Mouse (Mus musculus): ENCODE measurements at regions not wholly inside any gene's neighbourhood (a gene's known extent, or its start where the extent isn't known, plus 50 kb on each side); places are given as distances from the start of the nearest gene placed in this dataset.

DNA sequence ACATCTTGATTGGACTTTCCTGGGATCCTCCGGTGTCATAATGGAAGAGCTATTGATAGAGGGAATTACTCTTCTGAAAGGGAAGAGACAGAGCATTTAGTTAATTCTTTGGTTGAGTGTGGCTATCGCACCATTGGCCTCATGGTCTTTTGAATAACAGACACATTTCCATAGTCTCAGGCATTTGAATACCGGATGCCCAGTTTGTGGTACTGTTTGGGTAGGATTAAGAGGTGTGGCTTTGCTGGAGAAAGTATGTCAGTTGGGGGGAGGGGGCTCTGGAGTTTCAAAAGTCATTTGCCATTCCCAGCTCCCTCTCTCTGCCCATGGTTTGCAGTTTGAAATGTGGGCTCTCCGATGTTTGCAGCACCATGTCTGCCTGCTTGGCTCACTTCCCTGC lies 139.4 kb upstream of the Smim15 start:
- intact Hi-C loops (cut with DNase I), result loop anchor here (10.0 kb wide), 1 partner anchor 580 kb away; no protein-coding TSS in a partner anchor
- DNase-seq, result no peak

- no peak for DNase-seq
- intact Hi-C loops (cut with DNase I), result loop anchor here (10.0 kb wide), 1 partner anchor 579 kb away; no protein-coding TSS in a partner anchor
These were observed 140.1 kb upstream of the Smim15 start for GRCm38 (mm10) chr13:107904051-107904740.

- intact Hi-C loops (cut with DNase I), result loop anchor here (10.0 kb wide), 1 partner anchor 579 kb away; no protein-coding TSS in a partner anchor
- DNase-seq, result no peak
These were observed 140.9 kb upstream of the Smim15 start for GRCm38 (mm10) chr13:107903150-107903959.

- no peak for DNase-seq
- intact Hi-C loops (cut with DNase I), result loop anchor here (10.0 kb wide), 1 partner anchor 578 kb away; no protein-coding TSS in a partner anchor
These were observed 141.5 kb upstream of the Smim15 start for GRCm38 (mm10) chr13:107902800-107903149.

DNA sequence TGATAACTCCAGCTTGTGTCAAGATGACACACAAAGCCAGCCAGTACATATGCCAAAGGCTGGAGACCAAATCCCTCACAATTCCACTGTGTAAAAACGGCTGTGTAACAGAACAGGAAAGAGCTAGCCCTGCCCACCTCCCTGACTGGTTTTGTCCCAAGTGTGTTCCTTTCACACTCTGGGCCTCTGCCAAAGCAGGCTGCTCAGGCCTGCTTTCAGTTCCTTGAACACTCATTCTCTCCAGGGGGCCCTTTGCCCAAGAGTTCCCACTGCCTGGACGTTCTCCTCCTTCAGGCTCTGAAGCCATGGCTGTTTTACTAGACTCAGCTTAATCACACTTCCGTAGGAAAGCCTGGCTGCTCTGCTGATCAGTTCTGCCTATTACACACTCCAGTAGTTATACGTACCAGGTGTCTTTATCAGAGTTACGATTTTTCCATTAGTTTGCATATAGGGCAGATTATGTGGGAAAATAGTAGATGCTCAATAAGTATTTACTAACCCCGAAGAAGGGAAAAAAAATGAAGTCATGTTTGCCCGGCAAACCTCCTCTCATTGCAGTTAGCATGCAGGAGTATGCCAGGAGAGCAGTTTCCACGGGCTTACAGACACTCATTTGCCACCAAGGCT lies 144.5 kb upstream of the Smim15 start:
- intact Hi-C loops (cut with DNase I), result loop anchor here (10.0 kb wide), 1 partner anchor 575 kb away; no protein-coding TSS in a partner anchor
- peak; percentile 20 for DNase-seq

DNA sequence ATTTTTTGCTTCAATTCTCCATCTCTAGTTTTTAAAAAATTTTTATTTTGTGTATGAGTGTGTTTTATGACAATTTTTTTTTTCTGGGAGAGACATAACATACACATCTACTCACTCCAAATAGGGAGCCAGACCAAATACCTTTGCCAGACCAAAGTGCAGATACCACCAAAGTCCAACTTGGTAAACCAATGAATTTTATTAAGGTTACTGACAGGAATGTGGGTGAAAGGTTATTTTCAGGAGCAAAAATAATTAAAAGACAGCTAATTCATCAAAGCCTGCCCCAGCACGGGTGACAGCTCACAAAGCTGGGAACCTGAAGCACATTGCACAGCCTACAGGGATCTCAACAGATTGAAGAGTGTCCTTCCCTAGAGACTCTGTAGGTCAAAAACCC lies 146.6 kb upstream of the Smim15 start:
- intact Hi-C loops (cut with DNase I), result no loop called here
- no peak for DNase-seq

- no peak for DNase-seq
- intact Hi-C loops (cut with DNase I), result no loop called here
These were observed 147.1 kb upstream of the Smim15 start for GRCm38 (mm10) chr13:107897184-107897583.

- intact Hi-C loops (cut with DNase I), result loop anchor here (2.0 kb wide), 1 partner anchor 147 kb away; no protein-coding TSS in a partner anchor
These were observed 150.6 kb upstream of the Smim15 start for GRCm38 (mm10) chr13:107893581-107894183.

DNA sequence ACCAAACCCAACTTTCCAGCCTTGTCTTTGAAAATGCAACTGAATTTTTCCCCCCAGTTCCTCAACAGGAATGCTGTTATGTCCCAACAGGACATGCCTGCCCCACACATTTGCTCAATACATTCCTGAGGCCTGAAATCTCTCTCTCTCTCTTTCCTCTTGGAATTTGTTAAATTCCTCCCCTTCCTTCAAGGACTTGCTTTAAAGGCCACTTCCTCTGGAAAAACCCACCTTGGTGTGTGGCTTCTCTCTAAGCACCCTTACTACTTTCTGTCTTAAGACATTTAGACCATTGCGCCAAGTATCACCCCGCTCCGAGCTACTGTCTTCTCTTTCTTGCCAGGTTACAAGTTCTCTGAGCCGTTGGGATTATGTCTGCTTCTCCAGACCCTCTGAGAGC lies 151.2 kb upstream of the Smim15 start:
- no peak for DNase-seq
- intact Hi-C loops (cut with DNase I), result loop anchor here (2.0 kb wide), 1 partner anchor 148 kb away; no protein-coding TSS in a partner anchor

More at GRCm38 (mm10) chr13:107893581-107894183, 150.6 kb upstream of the Smim15 start:
- no peak for DNase-seq

- intact Hi-C loops (cut with DNase I), result loop anchor here (2.0 kb wide), 1 partner anchor 149 kb away; no protein-coding TSS in a partner anchor
- no peak for DNase-seq
These were observed 152.3 kb upstream of the Smim15 start for GRCm38 (mm10) chr13:107891946-107892345.

GRCm38 (mm10) chr13:107890866-107891821 lies 153.1 kb upstream of the Smim15 start:
- intact Hi-C loops (cut with DNase I), result no loop called here
- peak; percentile 72 for DNase-seq

GRCm38 (mm10) chr13:107889985-107890865 lies 154.0 kb upstream of the Smim15 start:
- peak; percentile 100 for DNase-seq
- intact Hi-C loops (cut with DNase I), result loop anchor here (5.0 to 10.0 kb wide), 3 partner anchors 125 to 785 kb away; no protein-coding TSS in a partner anchor

GRCm38 (mm10) chr13:107889588-107889984 lies 154.7 kb upstream of the Smim15 start:
- intact Hi-C loops (cut with DNase I), result loop anchor here (5.0 to 10.0 kb wide), 3 partner anchors 125 to 785 kb away; no protein-coding TSS in a partner anchor
- peak; percentile 53 for DNase-seq

GRCm38 (mm10) chr13:107888571-107889451 lies 155.4 kb upstream of the Smim15 start:
- peak; percentile 53 for DNase-seq
- intact Hi-C loops (cut with DNase I), result loop anchor here (5.0 to 10.0 kb wide), 3 partner anchors 124 to 784 kb away; no protein-coding TSS in a partner anchor

DNA sequence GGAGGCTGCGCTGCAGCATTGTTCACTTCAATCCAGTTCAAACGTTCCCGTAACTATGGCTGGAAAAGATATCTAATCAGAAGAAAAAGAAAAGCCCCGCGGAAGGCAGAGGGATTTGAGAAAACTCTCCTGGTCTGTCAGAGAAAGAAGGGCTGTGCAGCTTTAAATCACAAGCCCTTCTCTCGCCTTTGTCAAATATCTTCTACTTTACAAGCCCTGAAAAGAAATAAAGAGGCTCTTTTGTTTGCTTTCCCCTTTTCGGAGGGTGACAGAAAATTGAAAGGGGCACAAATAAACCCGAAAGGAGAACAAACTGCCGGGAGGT lies 156.1 kb upstream of the Smim15 start:
- DNase-seq, result no peak

DNA sequence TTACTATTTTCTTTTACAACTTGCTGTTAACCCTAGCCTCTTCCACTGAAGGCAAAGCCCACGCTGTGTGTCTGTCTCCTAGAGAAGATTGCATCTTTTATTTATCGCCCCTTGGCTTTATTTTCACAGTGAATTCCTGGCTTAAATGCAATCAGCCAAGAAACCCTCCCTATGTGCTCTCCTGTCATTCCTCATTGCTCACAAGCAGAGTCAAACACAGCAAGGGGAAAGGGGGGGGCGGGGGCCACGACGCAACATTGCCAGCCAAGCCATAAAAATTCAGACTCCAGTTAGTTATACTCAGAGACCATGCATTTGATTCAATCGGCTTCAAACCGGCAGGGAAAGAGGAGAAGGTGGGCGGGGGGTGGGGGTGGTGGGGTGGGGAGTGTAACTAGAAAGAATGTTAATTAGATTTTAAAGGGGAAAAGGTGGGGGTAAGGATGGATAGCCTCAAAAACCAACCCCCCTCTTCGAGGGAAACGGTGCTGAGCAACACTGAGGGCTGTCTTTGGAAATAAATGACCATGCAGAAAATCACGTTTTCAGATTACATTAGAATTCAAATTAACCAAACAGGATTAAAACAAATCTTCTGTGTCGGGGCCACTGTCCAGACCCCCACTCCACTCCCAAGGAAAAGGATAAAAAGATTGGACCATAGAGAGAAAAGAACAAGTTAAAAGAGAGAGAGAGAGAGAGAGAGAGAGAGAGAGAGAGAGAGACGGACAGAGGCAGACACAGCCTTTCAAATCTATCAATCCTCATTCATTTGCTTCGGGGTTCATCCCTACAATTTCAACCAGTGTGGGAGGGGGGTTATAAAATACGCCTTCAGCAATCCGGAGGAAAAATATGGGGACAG lies 156.6 kb upstream of the Smim15 start:
- no peak for DNase-seq
- intact Hi-C loops (cut with DNase I), result loop anchor here (5.0 to 10.0 kb wide), 3 partner anchors 123 to 783 kb away; no protein-coding TSS in a partner anchor

More for the DNA sequence above, 156.1 kb upstream of the Smim15 start:
- intact Hi-C loops (cut with DNase I), result loop anchor here (5.0 to 10.0 kb wide), 3 partner anchors 123 to 783 kb away; no protein-coding TSS in a partner anchor
